Mouse (Mus musculus) liver, embryonic 11.5 days (tissue): ENCODE data around the gene Ppp2r5d. TPM values are rescaled to one million over a fixed set of nuclear protein-coding genes. Genes with fewer than 3 reads are reported as not detected.

ENCODE experiments used
- ATAC-seq: fragments of 200-750 bp; cut with Nextera tagmentation; replicated peaks from 2 replicates; pipeline ENCODE4 v1.8.0; 2017; ENCODE audit warnings: moderate number of reproducible peaks, mild to moderate bottlenecking, moderate TSS enrichment, moderate library complexity; ENCODE audit not compliant: low FRiP score
- DNase-seq: peaks from one replicate; pipeline ENCODE4 v3.0.0-alpha.2; 2017; ENCODE audit warnings: low spot score
- H3K27ac ChIP-seq: fragments of 300-500 bp; sonication (generic); 2 replicates; pipeline ENCODE4 v1.5.1; 2014; ENCODE audit warnings: mild to moderate bottlenecking, low read depth, low read length, control low read depth
- H3K27me3 ChIP-seq: fragments of 300-500 bp; sonication (generic); replicated peaks from 2 replicates; pipeline ENCODE4 v1.6.1; 2014; ENCODE audit warnings: low read length, mixed read lengths; ENCODE audit not compliant: control insufficient read depth, insufficient read depth
- H3K36me3 ChIP-seq: fragments of 300-500 bp; sonication (generic); 2 replicates; pipeline ENCODE4 v1.6.1; 2014; ENCODE audit warnings: mild to moderate bottlenecking, low read length, moderate library complexity, mixed read lengths; ENCODE audit not compliant: control insufficient read depth, insufficient read depth
- H3K4me1 ChIP-seq: fragments of 300-500 bp; sonication (generic); replicated peaks from 2 replicates; pipeline ENCODE4 v1.6.1; 2014; ENCODE audit warnings: low read length, mixed read lengths; ENCODE audit not compliant: control insufficient read depth, insufficient read depth
- H3K4me2 ChIP-seq: fragments of 300-500 bp; sonication (generic); 2 replicates; pipeline ENCODE4 v1.6.1; 2014; ENCODE audit warnings: mild to moderate bottlenecking, control low read depth, moderate library complexity
- H3K4me3 ChIP-seq: fragments of 300-500 bp; sonication (generic); 2 replicates; pipeline ENCODE4 v1.5.1; 2014; ENCODE audit warnings: low read depth, low read length, control low read depth
- H3K9ac ChIP-seq: fragments of 300-500 bp; sonication (generic); 2 replicates; pipeline ENCODE4 v1.6.1; 2014; ENCODE audit warnings: low read depth, low read length, control low read depth
- H3K9me3 ChIP-seq: fragments of 300-500 bp; sonication (generic); 2 replicates; pipeline ENCODE4 v1.6.1; 2016; ENCODE audit warnings: low read length, inconsistent platforms, mixed read lengths; ENCODE audit not compliant: control insufficient read depth
- WGBS: fragments of 180-500 bp; shearing (Covaris S2); extraction: QIAGEN DNeasy Blood & Tissue Kit; methylation state at CpG from one replicate; pipeline ENCODE4 v1.1.7; 2014; 5-methylcytosine and 5-hydroxymethylcytosine counted together
- polyA plus RNA-seq: library from polyadenylated mRNA; unstranded; fragments of >200 nt; fragmentation: Nextera tagmentation; extraction: Ambion mirVana; gene quantifications from 2 replicates; pipeline ENCODE4 v1.2.1, GENCODE M21; 2014

Ppp2r5d gene
- polyA plus RNA-seq, 1 experiment from 2014 or later: 73.9 TPM

- ATAC-seq (peak; percentile 98), DNase-seq (peak; percentile 100)
- Histone ChIP-seq H3K9me3 (no peaks in the 10 kb centered on the region), H3K27me3 (no peaks in the 10 kb centered on the region), H3K4me3 (peak within 1 kb of the TSS; percentile 70), H3K36me3 (peaks cover 41% of the 10 kb centered on the region), H3K4me2 (peak within 1 kb of the TSS; percentile 97), H3K4me1 (peaks cover 23% of the 10 kb centered on the region), H3K27ac (peak within 1 kb of the TSS; percentile 79), H3K9ac (peak within 1 kb of the TSS; percentile 70)
- WGBS: under 1% methylated on average over 49 of the region's 49 CpGs
Observed at GRCm38 (mm10) chr17:46680760-46681373, 24.0 kb downstream of the Ppp2r5d start, which contains the start of gene Klhdc3. Gene Klhdc3, minus strand, starts transcription at chr17:46680914.

GRCm38 (mm10) chr17:46679843-46680759, 24.8 kb downstream of the Ppp2r5d start:
- no peaks in the 10 kb centered on the region for H3K27me3 ChIP-seq
- DNase-seq (no peak), ATAC-seq (peak; percentile 11)
- peak overlapping the region; percentile 63 for H3K9ac ChIP-seq
- peaks cover 36% of the 10 kb centered on the region for H3K36me3 ChIP-seq
- H3K4me2 ChIP-seq: peak overlapping the region; percentile 97
- no peaks in the 10 kb centered on the region for H3K9me3 ChIP-seq
- H3K4me1 ChIP-seq: peaks cover 23% of the 10 kb centered on the region
- peak overlapping the region; percentile 70 for H3K4me3 ChIP-seq
- H3K27ac ChIP-seq: peak overlapping the region; percentile 79
- under 1% methylated on average over 34 of the region's 34 CpGs for WGBS

- peaks cover 26% of the 10 kb centered on the region for H3K36me3 ChIP-seq
- ATAC-seq (no peak), DNase-seq (no peak)
- H3K27ac ChIP-seq: 0 out of 2 replicates have a peak overlapping the region, but pooled peaks have one; percentile 79
- H3K9me3 ChIP-seq: no peaks in the 10 kb centered on the region
- peak overlapping the region; percentile 70 for H3K4me3 ChIP-seq
- H3K27me3 ChIP-seq: no peaks in the 10 kb centered on the region
- WGBS: 68% methylated on average over 9 of the region's 9 CpGs
- H3K9ac ChIP-seq: peak overlapping the region; percentile 63
- H3K4me2 ChIP-seq: peak overlapping the region; percentile 97
- H3K4me1 ChIP-seq: peaks cover 31% of the 10 kb centered on the region
Observed at GRCm38 (mm10) chr17:46678911-46679310, 26.0 kb downstream of the Ppp2r5d start.

- H3K27ac ChIP-seq: 0 out of 2 replicates have a peak within 1 kb of the TSS, but pooled peaks have one; percentile 79
- H3K4me3 ChIP-seq: peak within 1 kb of the TSS; percentile 70
- no peaks in the 10 kb centered on the region for H3K27me3 ChIP-seq
- DNase-seq (no peak), ATAC-seq (no peak)
- 91% methylated on average over 8 of the region's 9 CpGs for WGBS
- peaks cover 31% of the 10 kb centered on the region for H3K4me1 ChIP-seq
- no peaks in the 10 kb centered on the region for H3K9me3 ChIP-seq
- peaks cover 21% of the 10 kb centered on the region for H3K36me3 ChIP-seq
- peak within 1 kb of the TSS; percentile 63 for H3K9ac ChIP-seq
- H3K4me2 ChIP-seq: peak within 1 kb of the TSS; percentile 97
Observed at GRCm38 (mm10) chr17:46678416-46678815, 26.5 kb downstream of the Ppp2r5d start, which contains the start of gene Mea1. Gene Mea1, plus strand, starts transcription at chr17:46678793.

- H3K27me3 ChIP-seq: no peaks in the 10 kb centered on the region
Observed at GRCm38 (mm10) chr17:46674530-46675283, 30.2 kb downstream of the Ppp2r5d start.

GRCm38 (mm10) chr17:46673850-46674529, 30.9 kb downstream of the Ppp2r5d start, which contains the start of gene Rrp36:
Gene Rrp36, minus strand, starts transcription at chr17:46674352.
- H3K4me2 ChIP-seq: peak within 1 kb of the TSS; percentile 83
- H3K9ac ChIP-seq: peak within 1 kb of the TSS; percentile 85
- H3K36me3 ChIP-seq: peaks cover 33% of the 10 kb centered on the region
- H3K27ac ChIP-seq: peak within 1 kb of the TSS; percentile 86
- no peaks in the 10 kb centered on the region for H3K27me3 ChIP-seq
- H3K4me3 ChIP-seq: peak within 1 kb of the TSS; percentile 88
- H3K4me1 ChIP-seq: peaks cover 24% of the 10 kb centered on the region
- H3K9me3 ChIP-seq: no peaks in the 10 kb centered on the region
- DNase-seq (peak; percentile 89), ATAC-seq (peak; percentile 93)
- WGBS: under 1% methylated on average over 43 of the region's 43 CpGs

More at GRCm38 (mm10) chr17:46674530-46675283, 30.2 kb downstream of the Ppp2r5d start:
- DNase-seq (no peak), ATAC-seq (peak; percentile 30)
- peaks cover 29% of the 10 kb centered on the region for H3K36me3 ChIP-seq
- no peaks in the 10 kb centered on the region for H3K9me3 ChIP-seq
- H3K27ac ChIP-seq: peak overlapping the region; percentile 86
- peaks cover 32% of the 10 kb centered on the region for H3K4me1 ChIP-seq
- WGBS: 31% methylated on average over 15 of the region's 15 CpGs
- peak overlapping the region; percentile 83 for H3K4me2 ChIP-seq
- H3K9ac ChIP-seq: peak overlapping the region; percentile 61
- peak overlapping the region; percentile 88 for H3K4me3 ChIP-seq

GRCm38 (mm10) chr17:46669911-46670310, 35.0 kb downstream of the Ppp2r5d start:
- Histone ChIP-seq H3K9me3 (no peaks in the 10 kb centered on the region), H3K9ac (no peak overlapping the region), H3K4me1 (peaks cover 15% of the 10 kb centered on the region), H3K36me3 (peaks cover 31% of the 10 kb centered on the region), H3K27ac (no peak overlapping the region), H3K27me3 (no peaks in the 10 kb centered on the region), H3K4me2 (no peak overlapping the region), H3K4me3 (no peak overlapping the region)
- 94% methylated on average over 10 of the region's 10 CpGs for WGBS
- no peak for ATAC-seq
- no peak for DNase-seq
